Mouse (Mus musculus) liver, embryonic 18 days (tissue): Measurements from ENCODE around the gene Sptssa. TPM values are rescaled to one million over a fixed set of nuclear protein-coding genes. Genes with fewer than 3 reads are reported as not detected.

ENCODE experiments used
- polyA plus RNA-seq: library from polyadenylated mRNA; depleted of rRNA; stranded (reverse); fragments of >200 nt; gene quantifications from 2 replicates; pipeline ENCODE4 v1.2.3, GENCODE M21; 2012; rRNA removed

Sptssa gene
- 77.4 and 86.8 TPM in 2 replicates for polyA plus RNA-seq

GRCm38 (mm10) chr12:54656396-54657171, at the start of gene Sptssa:
Gene Sptssa, minus strand, starts transcription at chr12:54656573.

DNA sequence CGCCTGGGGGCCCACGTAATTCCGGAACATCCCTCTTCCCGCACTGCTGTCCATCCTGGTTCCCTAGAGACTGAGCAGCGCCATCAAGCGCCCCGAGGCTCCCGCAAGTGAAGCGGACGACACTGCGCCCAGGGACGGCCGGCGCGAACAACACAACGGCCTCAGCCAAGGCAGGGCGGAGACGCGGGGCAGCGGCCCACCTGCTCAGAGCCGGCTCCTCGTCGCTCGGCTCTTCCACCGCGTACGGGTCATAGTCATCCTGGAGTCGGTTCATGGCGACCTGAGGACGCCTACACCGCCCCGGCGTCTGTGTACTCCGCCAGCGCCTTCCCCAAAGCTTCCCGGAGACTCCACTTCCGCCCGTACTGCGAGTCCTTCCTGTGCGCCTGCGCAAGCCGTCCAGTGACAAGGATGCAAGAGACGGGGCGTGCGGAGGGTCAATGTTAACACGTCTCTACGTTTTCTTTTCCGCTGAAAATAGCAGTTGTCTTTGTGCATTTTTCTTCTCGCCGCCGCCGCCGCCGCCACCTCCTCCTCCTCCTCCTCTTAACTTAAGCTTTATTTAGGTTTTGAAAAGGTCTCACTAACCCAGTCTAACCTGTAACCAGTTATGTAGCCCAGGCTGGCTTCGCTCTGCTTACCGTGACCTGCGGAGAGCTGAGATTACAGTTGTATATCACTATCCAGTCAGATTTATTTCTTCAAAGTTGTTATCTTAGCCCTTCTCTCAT, 39.3 kb upstream of the Sptssa start, which contains the start of gene Eapp:
Gene Eapp (minus strand): TSS at position 387 of the 731 bp plus-strand sequence.

Other genes starting within 250 kb of the Sptssa start
- gene Eapp, start 39.3 kb upstream of the Sptssa start, polyA plus RNA-seq, result 7.6 and 7.8 TPM in 2 replicates
- gene Snx6, start 139.1 kb upstream of the Sptssa start, polyA plus RNA-seq, result 24.3 and 28.0 TPM in 2 replicates
- gene Cfl2, start 206.3 kb upstream of the Sptssa start, polyA plus RNA-seq, result 14.7 and 15.5 TPM in 2 replicates